8 mouse cellular contexts compared by ENCODE assay signal in genomic region chr11:95676307-95676706, GRCm38 (mm10). TPM values are rescaled to one million over a fixed set of nuclear protein-coding genes. Genes with fewer than 3 reads are reported as not detected.
DNase-seq lines count a peak whose midpoint lies in the region; ATAC-seq lines count a peak whose summit lies in the region.

No protein-coding gene starts in this region.

- H3K4me3 ChIP-seq in midbrain, embryonic 10.5 days = no peak overlapping the region
- H3K4me3 ChIP-seq in midbrain, embryonic 15.5 days = no peak overlapping the region
- no peak overlapping the region for H3K4me3 ChIP-seq in hindbrain, embryonic 10.5 days

- no peak overlapping the region for H3K9ac ChIP-seq in midbrain, embryonic 15.5 days

- H3K4me1 ChIP-seq in midbrain, embryonic 10.5 days = peaks cover 8% of the 10 kb centered on the region
- H3K4me1 ChIP-seq in midbrain, embryonic 15.5 days = no peaks in the 10 kb centered on the region
- peaks cover 12% of the 10 kb centered on the region; the same call in 1 of the 2 replicates for H3K4me1 ChIP-seq in hindbrain, embryonic 10.5 days (replicated peaks)

- DNase-seq in midbrain, embryonic 10.5 days (ENCODE audit: low spot score) = peak; percentile 85
- DNase-seq in embryo, embryonic 11 days = peak; percentile 89
- DNase-seq in hindbrain, embryonic 10.5 days (ENCODE audit: low spot score) = peak; percentile 87
- peak; percentile 18 to 47 for DNase-seq in layer of hippocampus, postnatal 25 days (ENCODE audit: extremely low spot score in 1 of 2, low spot score in 1 of 2)
- DNase-seq in lung, postnatal 4 days = peak; percentile 77
- DNase-seq in right cerebral cortex, postnatal 25 days = peak; percentile 39

- H3K27me3 ChIP-seq in midbrain, embryonic 10.5 days (ENCODE audit: low read depth, poor library complexity, severe bottlenecking) = no peaks in the 10 kb centered on the region
- no peaks in the 10 kb centered on the region for H3K27me3 ChIP-seq in midbrain, embryonic 15.5 days (replicated peaks)
- H3K27me3 ChIP-seq in hindbrain, embryonic 10.5 days (ENCODE audit: insufficient read depth, poor library complexity, severe bottlenecking) = no peaks in the 10 kb centered on the region

- ATAC-seq in midbrain, embryonic 15.5 days (replicated peaks) = no peak; the same call in 1 of the 2 replicates
- no peak for ATAC-seq in erythroid progenitor cell, adult 5-6 weeks (replicated peaks; ENCODE audit: low FRiP score, poor library complexity, severe bottlenecking)

- 23% methylated on average over 6 of the region's 6 CpGs for WGBS in midbrain, embryonic 10.5 days
- 14% methylated on average over 6 of the region's 6 CpGs for WGBS in midbrain, embryonic 15.5 days
- WGBS in hindbrain, embryonic 10.5 days = 25% methylated on average over 6 of the region's 6 CpGs

- H3K4me2 ChIP-seq in midbrain, embryonic 15.5 days = no peak overlapping the region

- H3K27ac ChIP-seq in midbrain, embryonic 10.5 days (replicated peaks) = peak overlapping the region; percentile 46
- H3K27ac ChIP-seq in midbrain, embryonic 15.5 days = no peak overlapping the region
- peak overlapping the region; percentile 66; the same call in 1 of the 2 replicates for H3K27ac ChIP-seq in hindbrain, embryonic 10.5 days

- H3K36me3 ChIP-seq in midbrain, embryonic 10.5 days = peaks cover 98% of the 10 kb centered on the region
- H3K36me3 ChIP-seq in midbrain, embryonic 15.5 days (replicated peaks) = peaks cover 40% of the 10 kb centered on the region; the same call in 1 of the 2 replicates
- peaks cover 98% of the 10 kb centered on the region for H3K36me3 ChIP-seq in hindbrain, embryonic 10.5 days

- H3K9me3 ChIP-seq in midbrain, embryonic 10.5 days (replicated peaks) = no peaks in the 10 kb centered on the region
- H3K9me3 ChIP-seq in midbrain, embryonic 15.5 days = no peaks in the 10 kb centered on the region
- H3K9me3 ChIP-seq in hindbrain, embryonic 10.5 days = no peaks in the 10 kb centered on the region

RNA-seq across cellular contexts. Expression of gene Phb, which starts 9.6 kb away (rescaled TPM):
- polyA plus RNA-seq in midbrain, embryonic 10.5 days (2016; fragmentation: Nextera tagmentation; extraction: Ambion mirVana) = 227 and 251 TPM in 2 replicates
- 166 and 185 TPM in 2 replicates for polyA plus RNA-seq in midbrain, embryonic 15.5 days (2015; fragmentation: Nextera tagmentation; extraction: Ambion mirVana)
- 222 and 248 TPM in 2 replicates for polyA plus RNA-seq in hindbrain, embryonic 10.5 days (2016; fragmentation: Nextera tagmentation; extraction: Ambion mirVana)
- total RNA-seq in layer of hippocampus, postnatal 25 days (2021) = 100 to 1,000 TPM in 1 of 2 experiments, 10 to 100 TPM in 1; 94.5 to 106 TPM
- total RNA-seq in erythroid progenitor cell, adult 5-6 weeks (2015; ENCODE audit: low replicate concordance) = 12.3 and 17.6 TPM in 2 replicates
- total RNA-seq in erythroid progenitor cell, adult 5-6 weeks (2017; ENCODE audit: low replicate concordance) = 7.7 and 42.9 TPM in 2 replicates

RNA-seq across cellular contexts. Expression of gene Zfp652, which starts 36.2 kb away (rescaled TPM):
- 13.7 and 17.8 TPM in 2 replicates for polyA plus RNA-seq in midbrain, embryonic 10.5 days (2016; fragmentation: Nextera tagmentation; extraction: Ambion mirVana)
- polyA plus RNA-seq in midbrain, embryonic 15.5 days (2015; fragmentation: Nextera tagmentation; extraction: Ambion mirVana) = 28.4 and 28.9 TPM in 2 replicates
- polyA plus RNA-seq in hindbrain, embryonic 10.5 days (2016; fragmentation: Nextera tagmentation; extraction: Ambion mirVana) = 16.7 and 17.2 TPM in 2 replicates
- total RNA-seq in layer of hippocampus, postnatal 25 days (2021) = 10 to 100 TPM; 43.8 to 51.8 TPM
- total RNA-seq in erythroid progenitor cell, adult 5-6 weeks (2015; ENCODE audit: low replicate concordance) = 12.3 and 22.6 TPM in 2 replicates
- total RNA-seq in erythroid progenitor cell, adult 5-6 weeks (2017; ENCODE audit: low replicate concordance) = 9.0 and 23.0 TPM in 2 replicates

RNA-seq across cellular contexts. Expression of gene B130006D01Rik, which starts 47.1 kb away (rescaled TPM):
- 0.93 and 1.4 TPM in 2 replicates for polyA plus RNA-seq in midbrain, embryonic 10.5 days (2016; fragmentation: Nextera tagmentation; extraction: Ambion mirVana)
- polyA plus RNA-seq in midbrain, embryonic 15.5 days (2015; fragmentation: Nextera tagmentation; extraction: Ambion mirVana) = 1.1 and 1.7 TPM in 2 replicates
- polyA plus RNA-seq in hindbrain, embryonic 10.5 days (2016; fragmentation: Nextera tagmentation; extraction: Ambion mirVana) = 1.1 and 1.4 TPM in 2 replicates
- 1 to 10 TPM in 1 of 2 experiments, under 1 TPM in 1; 0.69 to 2.0 TPM for total RNA-seq in layer of hippocampus, postnatal 25 days (2021)
- total RNA-seq in erythroid progenitor cell, adult 5-6 weeks (2015; ENCODE audit: low replicate concordance) = 0.42 and 1.8 TPM in 2 replicates
- 0.61 and 2.6 TPM in 2 replicates for total RNA-seq in erythroid progenitor cell, adult 5-6 weeks (2017; ENCODE audit: low replicate concordance)

Comparison
In these comparisons a context has a peak if more than half of its experiments do, and no peak if none do; other contexts are left out.
1. DNase-seq: peak in every context shown above with its lines; median percentile 89 in embryo, embryonic 11 days; 87 in hindbrain, embryonic 10.5 days; 85 in midbrain, embryonic 10.5 days; 77 in lung, postnatal 4 days; 39 in right cerebral cortex, postnatal 25 days; 32 in layer of hippocampus, postnatal 25 days.